Mouse (Mus musculus) bone marrow macrophage, adult 2 months (primary cell): ENCODE data around the gene Wdr92.

Source experiments
- CTCF ChIP-seq: IDR thresholded peaks from 2 replicates; pipeline ENCODE4 v1.5.1; 2012; ENCODE audit warnings: low read depth, mild to moderate bottlenecking, low read length, moderate library complexity
- POLR2A ChIP-seq: IDR thresholded peaks from 2 replicates; pipeline ENCODE4 v1.6.1; 2012; ENCODE audit warnings: mild to moderate bottlenecking, low read depth, low read length, borderline replicate concordance

DNA sequence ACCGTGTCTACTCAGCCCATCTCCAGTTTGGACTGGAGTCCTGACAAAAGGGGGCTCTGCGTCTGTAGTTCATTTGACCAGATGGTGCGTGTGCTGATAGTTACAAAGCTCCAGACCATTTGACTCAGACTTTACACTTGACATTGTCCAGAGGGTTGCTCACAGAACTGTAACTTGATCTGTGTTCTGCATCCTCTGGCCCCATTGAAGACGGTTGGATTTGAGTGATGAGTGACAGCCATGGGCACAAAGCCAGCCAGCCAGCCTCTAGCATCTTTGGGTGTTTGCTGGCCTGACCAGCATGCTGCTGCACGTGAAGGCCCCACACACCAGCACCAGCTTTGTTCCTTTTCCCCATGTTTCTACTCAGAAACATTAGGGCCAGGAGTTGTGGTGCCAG is 50.9 kb downstream of the Wdr92 start:
- TF ChIP-seq CTCF (no peak), POLR2A (no peak)
